Mouse (Mus musculus): ENCODE data around the gene 1700080O16Rik.

1700080O16Rik gene

GRCm38 (mm10) chrX:51972672-51973071 is at the start of gene 1700080O16Rik:
TSS of gene 1700080O16Rik (minus strand) at chrX:51972772.
- no peak for DNase-seq

- no peak for DNase-seq
These were observed 45.1 kb upstream of the 1700080O16Rik start for GRCm38 (mm10) chrX:52017660-52018059.

- no peak for DNase-seq
These were observed 27.5 kb upstream of the 1700080O16Rik start for GRCm38 (mm10) chrX:52000072-52000471.

GRCm38 (mm10) chrX:51999426-51999825 is 26.9 kb upstream of the 1700080O16Rik start:
- no peak for DNase-seq

GRCm38 (mm10) chrX:51976361-51976760 is 3.8 kb upstream of the 1700080O16Rik start:
- DNase-seq = no peak

GRCm38 (mm10) chrX:51974618-51975017 is 2.0 kb upstream of the 1700080O16Rik start:
- DNase-seq = no peak

GRCm38 (mm10) chrX:51948071-51948470 is 24.5 kb downstream of the 1700080O16Rik start:
- DNase-seq = no peak

- DNase-seq = no peak
These were observed 34.5 kb downstream of the 1700080O16Rik start for GRCm38 (mm10) chrX:51938076-51938475.

- no peak for DNase-seq
These were observed 53.5 kb downstream of the 1700080O16Rik start for GRCm38 (mm10) chrX:51919091-51919490.

Data from cerebellum, postnatal 36 days (tissue).